Mouse (Mus musculus): ENCODE data around the gene Fam50b. TPM values are rescaled to one million over a fixed set of nuclear protein-coding genes. Genes with fewer than 3 reads are reported as not detected.
A peak's percentile ranks its signal among the peaks of the same experiment; 100 is the strongest.

Gene Fam50b
- polyA plus RNA-seq, 1 experiment from 2014 or later, result 0.25 TPM

DNA sequence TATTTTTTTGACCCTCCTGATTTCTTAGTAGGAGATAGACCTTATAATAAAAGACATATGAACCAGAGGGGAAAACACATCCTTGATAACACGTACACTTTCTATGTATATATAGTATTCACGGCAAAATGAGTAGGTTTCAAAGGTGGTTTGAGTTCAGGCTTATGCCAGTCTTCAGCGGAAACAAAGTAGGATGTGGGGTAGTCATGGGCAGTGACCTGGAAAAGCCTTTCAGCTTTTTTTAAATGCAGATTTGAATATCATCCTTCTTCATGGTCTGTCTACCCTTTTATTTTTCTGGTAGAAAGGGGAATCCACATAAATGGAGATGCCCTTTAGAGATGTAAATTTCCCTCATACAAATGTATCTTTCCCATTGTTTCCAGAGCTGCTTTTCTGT, 29.8 kb upstream of the Fam50b start:
- Histone ChIP-seq H3K4me3 (ENCODE audit: low read depth, low read length) (no peak overlapping the region), H3K4me1 (ENCODE audit: control insufficient read depth, insufficient read depth, low read length) (no peaks in the 10 kb centered on the region), H3K9me3 (replicated peaks; ENCODE audit: control insufficient read depth, low read length, poor library complexity, severe bottlenecking) (no peaks in the 10 kb centered on the region), H3K27ac (ENCODE audit: low read length) (no peak overlapping the region), H3K27me3 (ENCODE audit: control insufficient read depth, insufficient read depth, low read depth, low read length) (no peaks in the 10 kb centered on the region), H3K4me2 (ENCODE audit: low read length) (no peak overlapping the region), H3K9ac (ENCODE audit: low read depth, low read length) (no peak overlapping the region), H3K36me3 (ENCODE audit: control insufficient read depth, insufficient read depth, low read length) (no peaks in the 10 kb centered on the region)
- 29% methylated on average over 3 of the region's 3 CpGs for WGBS
- ATAC-seq, result no peak

DNA sequence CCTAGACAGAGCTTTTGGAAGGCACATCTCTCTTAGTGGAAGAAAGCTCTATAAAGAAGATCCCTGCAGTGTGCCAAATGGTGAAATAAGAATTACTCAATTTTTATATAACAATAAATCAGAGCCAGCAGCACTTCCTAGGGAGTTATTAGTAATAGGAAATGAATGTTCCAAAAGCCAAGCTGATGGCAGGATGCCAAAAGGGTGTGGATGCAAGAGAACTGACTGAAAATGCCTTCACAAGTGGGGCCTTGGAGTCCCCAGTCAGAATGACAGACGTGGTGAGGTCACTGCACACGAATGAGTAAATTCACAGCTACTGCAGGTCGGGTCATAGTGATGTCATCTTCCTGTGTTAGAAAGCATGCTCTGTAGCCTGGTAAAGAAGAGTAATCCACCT, 25.7 kb upstream of the Fam50b start:
- Histone ChIP-seq H3K27me3 (ENCODE audit: control insufficient read depth, insufficient read depth, low read depth, low read length) (no peaks in the 10 kb centered on the region), H3K27ac (ENCODE audit: low read length) (no peak overlapping the region), H3K4me3 (ENCODE audit: low read depth, low read length) (no peak overlapping the region), H3K4me2 (ENCODE audit: low read length) (no peak overlapping the region), H3K9ac (ENCODE audit: low read depth, low read length) (no peak overlapping the region), H3K36me3 (ENCODE audit: control insufficient read depth, insufficient read depth, low read length) (no peaks in the 10 kb centered on the region), H3K9me3 (replicated peaks; ENCODE audit: control insufficient read depth, low read length, poor library complexity, severe bottlenecking) (no peaks in the 10 kb centered on the region), H3K4me1 (ENCODE audit: control insufficient read depth, insufficient read depth, low read length) (no peaks in the 10 kb centered on the region)
- ATAC-seq, result no peak
- WGBS, result 75% methylated on average over 3 of the region's 3 CpGs

DNA sequence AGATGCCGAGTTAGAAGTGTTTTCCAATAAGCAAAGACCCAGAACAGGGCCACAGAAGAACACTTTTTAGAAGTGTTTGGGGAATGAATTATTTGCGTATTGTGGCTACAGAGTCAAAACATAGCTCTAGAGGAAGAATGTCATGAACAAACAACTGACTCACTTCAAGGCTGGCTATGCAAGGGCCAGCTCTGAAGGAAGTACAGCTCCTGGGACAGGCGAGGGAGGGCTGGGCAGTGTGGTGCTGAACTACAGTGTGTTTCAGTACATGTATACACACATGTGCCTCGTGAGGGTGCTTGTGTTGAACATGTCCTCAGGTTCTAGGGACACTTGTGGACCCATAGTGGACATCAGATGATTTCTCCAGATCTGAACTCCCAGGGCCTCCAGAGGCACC, 25.1 kb upstream of the Fam50b start:
- Histone ChIP-seq H3K36me3 (ENCODE audit: control insufficient read depth, insufficient read depth, low read length) (no peaks in the 10 kb centered on the region), H3K27me3 (ENCODE audit: control insufficient read depth, insufficient read depth, low read depth, low read length) (no peaks in the 10 kb centered on the region), H3K27ac (ENCODE audit: low read length) (no peak overlapping the region), H3K9me3 (replicated peaks; ENCODE audit: control insufficient read depth, low read length, poor library complexity, severe bottlenecking) (no peaks in the 10 kb centered on the region), H3K9ac (ENCODE audit: low read depth, low read length) (no peak overlapping the region), H3K4me2 (ENCODE audit: low read length) (no peak overlapping the region), H3K4me3 (ENCODE audit: low read depth, low read length) (no peak overlapping the region), H3K4me1 (ENCODE audit: control insufficient read depth, insufficient read depth, low read length) (no peaks in the 10 kb centered on the region)
- no peak for ATAC-seq
- WGBS, result 90% methylated on average over 4 of the region's 4 CpGs

DNA sequence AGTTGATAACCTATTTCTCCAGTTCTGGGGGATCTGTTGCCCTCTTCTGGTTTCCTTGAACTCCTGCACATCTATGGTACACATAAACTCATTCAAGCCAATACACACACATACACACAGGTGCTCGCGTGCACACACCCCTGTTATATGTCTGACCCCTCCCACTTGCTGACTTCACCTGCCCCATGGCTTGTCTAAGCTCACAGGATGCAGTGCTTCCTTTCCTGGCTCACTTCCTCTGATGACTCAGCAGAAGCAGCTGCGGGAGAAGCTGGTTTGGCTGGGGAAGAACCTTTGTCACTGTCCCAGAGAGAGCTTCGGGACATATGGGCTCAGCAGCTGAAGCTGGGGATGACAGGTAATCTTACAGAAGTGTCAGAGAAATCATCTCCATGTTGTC, 23.2 kb upstream of the Fam50b start:
- no peaks in the 10 kb centered on the region for H3K9me3 ChIP-seq (replicated peaks; ENCODE audit: control insufficient read depth, low read length, poor library complexity, severe bottlenecking)
- H3K36me3 ChIP-seq (ENCODE audit: control insufficient read depth, insufficient read depth, low read length), result no peaks in the 10 kb centered on the region
- H3K4me2 ChIP-seq (ENCODE audit: low read length), result no peak overlapping the region
- no peaks in the 10 kb centered on the region for H3K27me3 ChIP-seq (ENCODE audit: control insufficient read depth, insufficient read depth, low read depth, low read length)
- H3K4me3 ChIP-seq (ENCODE audit: low read depth, low read length), result no peak overlapping the region
- H3K9ac ChIP-seq (ENCODE audit: low read depth, low read length), result no peak overlapping the region
- no peak overlapping the region for H3K27ac ChIP-seq (ENCODE audit: low read length)
- 95% methylated on average over 4 of the region's 4 CpGs for WGBS
- no peaks in the 10 kb centered on the region; the same call in 1 of the 2 replicates for H3K4me1 ChIP-seq (ENCODE audit: control insufficient read depth, insufficient read depth, low read length)
- ATAC-seq, result no peak

DNA sequence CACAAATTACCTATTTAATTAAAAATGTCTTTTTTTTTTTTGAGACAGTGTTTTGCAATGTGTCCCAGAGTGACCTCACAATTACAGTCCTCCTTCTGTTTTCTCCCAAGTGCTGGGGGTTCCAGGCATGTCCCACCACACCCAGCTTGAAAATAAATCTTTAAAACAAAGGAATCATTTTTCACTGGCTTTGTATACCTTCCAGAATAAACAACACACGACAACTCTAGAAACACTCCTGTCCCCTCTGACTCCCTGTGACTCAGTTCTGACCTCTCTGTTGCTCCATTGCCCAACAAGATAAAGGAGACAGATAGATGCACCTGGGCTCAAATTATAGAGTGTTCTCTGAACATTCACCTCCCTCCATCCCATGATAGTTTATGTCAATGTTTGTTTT, 21.8 kb upstream of the Fam50b start:
- Histone ChIP-seq H3K4me1 (ENCODE audit: control insufficient read depth, insufficient read depth, low read length) (no peaks in the 10 kb centered on the region; the same call in 1 of the 2 replicates), H3K9ac (ENCODE audit: low read depth, low read length) (no peak overlapping the region), H3K9me3 (replicated peaks; ENCODE audit: control insufficient read depth, low read length, poor library complexity, severe bottlenecking) (no peaks in the 10 kb centered on the region), H3K4me2 (ENCODE audit: low read length) (no peak overlapping the region), H3K27me3 (ENCODE audit: control insufficient read depth, insufficient read depth, low read depth, low read length) (no peaks in the 10 kb centered on the region), H3K4me3 (ENCODE audit: low read depth, low read length) (no peak overlapping the region), H3K36me3 (ENCODE audit: control insufficient read depth, insufficient read depth, low read length) (no peaks in the 10 kb centered on the region), H3K27ac (ENCODE audit: low read length) (no peak overlapping the region)
- 63% methylated on average over 1 of the region's 1 CpGs for WGBS
- ATAC-seq, result no peak

DNA sequence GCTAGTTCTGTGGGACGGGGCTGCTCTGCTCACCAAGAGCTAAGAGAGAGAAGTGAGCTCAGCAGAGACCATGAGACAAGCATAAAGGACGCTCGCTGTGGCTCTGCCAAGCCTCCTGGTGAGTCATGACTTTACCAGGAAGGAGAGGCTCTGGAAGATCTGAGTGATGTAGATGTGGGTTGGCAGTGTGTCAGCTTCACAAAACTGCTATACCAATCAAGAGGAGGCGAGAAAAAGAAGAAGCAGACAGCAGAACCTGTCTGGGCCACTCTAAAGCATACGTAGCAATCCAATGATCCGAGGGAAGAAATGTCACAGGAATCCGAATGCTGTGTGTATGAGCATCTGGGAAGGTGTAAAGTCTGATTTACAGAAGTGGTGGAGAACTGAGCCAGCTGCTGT, 19.2 kb upstream of the Fam50b start:
- no peak overlapping the region for H3K27ac ChIP-seq (ENCODE audit: low read length)
- no peak overlapping the region for H3K4me3 ChIP-seq (ENCODE audit: low read depth, low read length)
- H3K9me3 ChIP-seq (replicated peaks; ENCODE audit: control insufficient read depth, low read length, poor library complexity, severe bottlenecking), result no peaks in the 10 kb centered on the region
- no peaks in the 10 kb centered on the region for H3K36me3 ChIP-seq (ENCODE audit: control insufficient read depth, insufficient read depth, low read length)
- no peak for ATAC-seq
- H3K4me1 ChIP-seq (ENCODE audit: control insufficient read depth, insufficient read depth, low read length), result no peaks in the 10 kb centered on the region; the same call in 1 of the 2 replicates
- WGBS, result 36% methylated on average over 7 of the region's 7 CpGs
- H3K9ac ChIP-seq (ENCODE audit: low read depth, low read length), result no peak overlapping the region
- no peaks in the 10 kb centered on the region for H3K27me3 ChIP-seq (ENCODE audit: control insufficient read depth, insufficient read depth, low read depth, low read length)
- H3K4me2 ChIP-seq (ENCODE audit: low read length), result no peak overlapping the region

DNA sequence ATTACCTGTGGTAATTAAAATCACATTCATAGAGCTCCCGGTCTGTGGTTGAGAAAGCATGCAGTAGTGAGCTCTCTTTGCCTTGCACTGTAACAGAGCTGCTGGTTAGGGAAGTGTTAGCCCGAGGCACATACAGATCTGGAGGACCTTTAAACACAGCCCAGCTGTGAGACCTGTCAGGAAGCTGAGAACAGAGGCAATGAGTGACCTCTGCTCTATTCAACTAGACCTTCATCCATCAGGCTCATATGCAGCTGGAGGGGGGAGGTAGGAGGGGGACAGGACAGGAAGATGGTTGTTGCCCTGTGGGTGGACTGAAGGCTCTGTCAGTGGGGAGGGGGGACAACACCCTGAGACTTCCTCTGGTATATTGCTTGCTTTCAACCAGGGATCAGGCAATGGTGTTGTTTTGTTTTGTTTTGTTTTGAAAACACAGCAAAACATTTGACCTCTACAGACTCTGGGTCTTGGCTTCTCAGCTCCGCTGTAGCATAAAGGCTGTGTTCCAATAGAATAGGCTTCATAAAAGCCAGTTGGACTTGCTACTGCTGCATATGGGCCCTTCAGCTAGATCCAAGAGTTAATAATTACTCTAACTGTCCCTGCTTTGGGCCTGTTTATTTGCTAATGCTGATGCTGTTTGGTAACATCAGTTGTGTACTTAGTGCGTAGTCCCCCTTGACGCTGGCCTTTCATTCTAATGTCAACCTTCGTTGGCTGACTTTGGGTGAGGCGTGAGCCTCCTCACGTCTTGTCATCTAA, 9.6 kb upstream of the Fam50b start:
- H3K4me3 ChIP-seq (ENCODE audit: low read depth, low read length), result no peak overlapping the region
- no peak for ATAC-seq
- 79% methylated on average over 8 of the region's 8 CpGs for WGBS
- H3K4me1 ChIP-seq (ENCODE audit: control insufficient read depth, insufficient read depth, low read length), result no peaks in the 10 kb centered on the region
- H3K9me3 ChIP-seq (replicated peaks; ENCODE audit: control insufficient read depth, low read length, poor library complexity, severe bottlenecking), result no peaks in the 10 kb centered on the region
- H3K27ac ChIP-seq (ENCODE audit: low read length), result no peak overlapping the region
- no peak overlapping the region for H3K9ac ChIP-seq (ENCODE audit: low read depth, low read length)
- H3K27me3 ChIP-seq (ENCODE audit: control insufficient read depth, insufficient read depth, low read depth, low read length), result no peaks in the 10 kb centered on the region
- H3K4me2 ChIP-seq (ENCODE audit: low read length), result no peak overlapping the region
- no peaks in the 10 kb centered on the region for H3K36me3 ChIP-seq (ENCODE audit: control insufficient read depth, insufficient read depth, low read length)

DNA sequence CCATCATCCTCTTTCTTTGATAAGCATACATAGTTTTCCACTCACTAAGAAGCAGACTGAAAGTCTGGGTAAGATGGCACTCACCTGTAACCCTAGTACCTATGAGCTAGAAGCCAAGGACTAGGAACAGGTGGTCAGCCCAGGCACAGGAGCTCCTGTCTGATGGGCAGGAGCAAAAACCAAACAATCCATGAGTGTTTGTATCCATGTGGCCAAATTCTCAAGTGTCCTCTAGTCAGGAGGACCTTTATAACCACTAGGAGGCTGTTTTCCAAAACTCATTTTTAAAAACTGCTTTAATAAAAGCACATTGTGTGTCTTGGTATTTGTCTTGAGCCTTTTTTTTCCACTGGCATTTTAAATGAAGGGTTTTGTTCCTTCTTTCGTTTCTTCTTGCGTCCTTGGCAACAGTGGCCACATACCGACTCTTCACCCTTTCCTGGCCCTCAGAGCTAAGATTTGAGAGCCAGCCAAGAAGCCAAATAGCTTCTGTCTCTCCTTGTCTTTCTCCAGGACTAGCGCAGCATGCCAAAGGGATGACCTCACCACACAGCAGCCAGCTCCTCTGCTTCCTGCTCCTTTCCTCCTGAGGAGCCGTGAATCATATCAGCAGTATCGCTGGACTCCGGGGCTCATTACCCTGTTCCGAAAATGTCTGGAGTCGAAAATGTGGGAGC, 8.7 kb upstream of the Fam50b start:
- no peak overlapping the region for H3K9ac ChIP-seq (ENCODE audit: low read depth, low read length)
- peaks cover 2% of the 10 kb centered on the region; the same call in 1 of the 2 replicates for H3K9me3 ChIP-seq (replicated peaks; ENCODE audit: control insufficient read depth, low read length, poor library complexity, severe bottlenecking)
- peak overlapping the region; percentile 32; the same call in 1 of the 2 replicates for H3K27ac ChIP-seq (ENCODE audit: low read length)
- no peak overlapping the region for H3K4me3 ChIP-seq (ENCODE audit: low read depth, low read length)
- no peaks in the 10 kb centered on the region for H3K4me1 ChIP-seq (ENCODE audit: control insufficient read depth, insufficient read depth, low read length)
- WGBS, result 43% methylated on average over 9 of the region's 9 CpGs
- H3K27me3 ChIP-seq (ENCODE audit: control insufficient read depth, insufficient read depth, low read depth, low read length), result no peaks in the 10 kb centered on the region
- H3K4me2 ChIP-seq (ENCODE audit: low read length), result peak overlapping the region; percentile 31
- 0 out of 2 replicates have a peak, but pooled peaks have one; percentile 39 for ATAC-seq
- no peaks in the 10 kb centered on the region for H3K36me3 ChIP-seq (ENCODE audit: control insufficient read depth, insufficient read depth, low read length)

DNA sequence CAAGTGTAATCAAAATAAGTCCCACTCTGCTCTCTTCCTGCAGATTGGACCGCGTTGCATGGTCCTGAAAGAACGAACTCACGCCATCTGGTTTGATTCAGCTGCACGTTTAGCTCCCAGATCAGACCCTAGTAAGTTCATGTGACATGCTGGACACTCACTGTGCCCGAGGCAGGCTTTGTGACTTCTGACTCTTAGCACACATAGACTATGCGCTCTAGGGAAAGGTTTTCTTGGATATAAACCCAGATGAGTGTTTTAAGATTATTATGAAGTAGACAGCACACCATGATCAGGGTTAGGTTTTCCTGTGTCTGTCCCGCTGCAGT, 8.2 kb upstream of the Fam50b start:
- Histone ChIP-seq H3K9ac (ENCODE audit: low read depth, low read length) (no peak overlapping the region), H3K4me3 (ENCODE audit: low read depth, low read length) (no peak overlapping the region), H3K4me1 (ENCODE audit: control insufficient read depth, insufficient read depth, low read length) (no peaks in the 10 kb centered on the region), H3K4me2 (ENCODE audit: low read length) (peak overlapping the region; percentile 31), H3K27me3 (ENCODE audit: control insufficient read depth, insufficient read depth, low read depth, low read length) (no peaks in the 10 kb centered on the region), H3K9me3 (replicated peaks; ENCODE audit: control insufficient read depth, low read length, poor library complexity, severe bottlenecking) (peaks cover 2% of the 10 kb centered on the region; the same call in 1 of the 2 replicates), H3K27ac (ENCODE audit: low read length) (peak overlapping the region; percentile 32; the same call in 1 of the 2 replicates), H3K36me3 (ENCODE audit: control insufficient read depth, insufficient read depth, low read length) (no peaks in the 10 kb centered on the region)
- no peak for ATAC-seq
- 65% methylated on average over 8 of the region's 8 CpGs for WGBS
